Comparison of ENCODE assay signal across 10 mouse cellular contexts in genomic region chr13:23592614-23593013, GRCm38 (mm10). TPM values are rescaled to one million over a fixed set of nuclear protein-coding genes. Genes with fewer than 3 reads are reported as not detected.
DNase-seq lines count a peak whose midpoint lies in the region; ATAC-seq and TF ChIP-seq lines count a peak whose summit lies in the region.
"Had no signal": no experiment of that assay in that cellular context is flagged by ENCODE, and none has a peak within 500 bp of the region (broad histone marks: within the 10 kb centered on the region; RNA-seq: fewer than 3 reads in every experiment).

No protein-coding gene starts in this region.

- no peak overlapping the region for H3K4me3 ChIP-seq in forebrain, embryonic 10.5 days
- H3K4me3 ChIP-seq in forebrain, postnatal 0 days (ENCODE audit: low read depth, low read length): no peak overlapping the region
- H3K4me3 ChIP-seq in liver, embryonic 13.5 days (replicated peaks): no peak overlapping the region
- H3K4me3 ChIP-seq in liver, embryonic 11.5 days (ENCODE audit: low read depth, low read length): no peak overlapping the region
- H3K4me3 ChIP-seq in limb, embryonic 13.5 days: no peak overlapping the region
- H3K4me3 ChIP-seq in midbrain, postnatal 0 days (ENCODE audit: low read depth, low read length): no peak overlapping the region

- no peak overlapping the region for H3K4me2 ChIP-seq in forebrain, postnatal 0 days (ENCODE audit: low read depth)
- no peak overlapping the region for H3K4me2 ChIP-seq in liver, embryonic 13.5 days
- H3K4me2 ChIP-seq in liver, embryonic 11.5 days: no peak overlapping the region
- no peak overlapping the region for H3K4me2 ChIP-seq in limb, embryonic 13.5 days (replicated peaks)
- H3K4me2 ChIP-seq in midbrain, postnatal 0 days (ENCODE audit: low read depth, low read length, poor library complexity, severe bottlenecking): no peak overlapping the region

- DNase-seq in forebrain, embryonic 10.5 days (ENCODE audit: extremely low spot score, low spot score): no peak
- no peak for DNase-seq in forebrain, postnatal 0 days
- no peak for DNase-seq in liver, embryonic 13.5 days
- no peak for DNase-seq in liver, embryonic 11.5 days (ENCODE audit: low spot score)
- peak; percentile 80 to 84 for DNase-seq in cerebellum, postnatal 10 days
- DNase-seq in frontal cortex, postnatal 10 days (ENCODE audit: low spot score in 2 of 2): no peak
- no peak for DNase-seq in midbrain, postnatal 0 days (ENCODE audit: low spot score)
- DNase-seq: lung, postnatal 14 days had no signal

- no peaks in the 10 kb centered on the region for H3K27me3 ChIP-seq in forebrain, embryonic 10.5 days (ENCODE audit: poor library complexity, severe bottlenecking)
- H3K27me3 ChIP-seq in forebrain, postnatal 0 days (ENCODE audit: insufficient read depth, low read length): no peaks in the 10 kb centered on the region
- no peaks in the 10 kb centered on the region for H3K27me3 ChIP-seq in liver, embryonic 13.5 days
- H3K27me3 ChIP-seq in liver, embryonic 11.5 days (replicated peaks; ENCODE audit: control insufficient read depth, insufficient read depth, low read length): no peaks in the 10 kb centered on the region
- no peaks in the 10 kb centered on the region for H3K27me3 ChIP-seq in limb, embryonic 13.5 days
- no peaks in the 10 kb centered on the region for H3K27me3 ChIP-seq in midbrain, postnatal 0 days (ENCODE audit: insufficient read depth, low read length)

- WGBS in forebrain, embryonic 10.5 days: 89% methylated on average over 7 of the region's 7 CpGs
- WGBS in forebrain, postnatal 0 days: 88% methylated on average over 7 of the region's 7 CpGs
- 71% methylated on average over 7 of the region's 7 CpGs for WGBS in liver, embryonic 13.5 days (ENCODE audit: insufficient replicate concordance)
- 82% methylated on average over 7 of the region's 7 CpGs for WGBS in liver, embryonic 11.5 days
- 45% methylated on average over 7 of the region's 7 CpGs for WGBS in limb, embryonic 13.5 days
- 88% methylated on average over 7 of the region's 7 CpGs for WGBS in midbrain, postnatal 0 days

- TF ChIP-seq CTCF in forebrain, postnatal 0 days (IDR thresholded peaks at IDR 0.05; ENCODE audit: low read depth): no peak
- TF ChIP-seq CTCF in midbrain, postnatal 0 days (IDR thresholded peaks at IDR 0.05): no peak

- H3K27ac ChIP-seq in forebrain, embryonic 10.5 days: 0 out of 2 replicates have a peak overlapping the region, but pooled peaks have one; percentile 27
- H3K27ac ChIP-seq in forebrain, postnatal 0 days (ENCODE audit: low read depth, low read length): no peak overlapping the region
- H3K27ac ChIP-seq in liver, embryonic 13.5 days: peak overlapping the region; percentile 80
- H3K27ac ChIP-seq in liver, embryonic 11.5 days (ENCODE audit: low read depth, low read length): no peak overlapping the region; the same call in 1 of the 2 replicates
- 0 out of 2 replicates have a peak overlapping the region, but pooled peaks have one; percentile 22 for H3K27ac ChIP-seq in limb, embryonic 13.5 days
- H3K27ac ChIP-seq in midbrain, postnatal 0 days (ENCODE audit: low read depth, low read length): no peak overlapping the region

- no peak overlapping the region for H3K9ac ChIP-seq in forebrain, postnatal 0 days
- H3K9ac ChIP-seq in liver, embryonic 13.5 days: peak overlapping the region; percentile 56; the same call in 1 of the 2 replicates
- H3K9ac ChIP-seq in liver, embryonic 11.5 days (ENCODE audit: low read depth, low read length): no peak overlapping the region
- no peak overlapping the region for H3K9ac ChIP-seq in limb, embryonic 13.5 days
- no peak overlapping the region for H3K9ac ChIP-seq in midbrain, postnatal 0 days (replicated peaks; ENCODE audit: low read length, poor library complexity, severe bottlenecking)

- H3K4me1 ChIP-seq in forebrain, embryonic 10.5 days: no peaks in the 10 kb centered on the region
- no peaks in the 10 kb centered on the region for H3K4me1 ChIP-seq in forebrain, postnatal 0 days (ENCODE audit: insufficient read depth)
- H3K4me1 ChIP-seq in liver, embryonic 13.5 days (replicated peaks): peaks cover 61% of the 10 kb centered on the region
- peaks cover 32% of the 10 kb centered on the region for H3K4me1 ChIP-seq in liver, embryonic 11.5 days (replicated peaks; ENCODE audit: control insufficient read depth, insufficient read depth, low read length)
- peaks cover 8% of the 10 kb centered on the region for H3K4me1 ChIP-seq in limb, embryonic 13.5 days
- H3K4me1 ChIP-seq in midbrain, postnatal 0 days (ENCODE audit: insufficient read depth, low read length): no peaks in the 10 kb centered on the region

- H3K9me3 ChIP-seq in forebrain, embryonic 10.5 days: no peaks in the 10 kb centered on the region
- no peaks in the 10 kb centered on the region for H3K9me3 ChIP-seq in forebrain, postnatal 0 days (ENCODE audit: low read length)
- H3K9me3 ChIP-seq in liver, embryonic 13.5 days (replicated peaks): no peaks in the 10 kb centered on the region
- H3K9me3 ChIP-seq in liver, embryonic 11.5 days (ENCODE audit: control insufficient read depth, low read length): no peaks in the 10 kb centered on the region
- no peaks in the 10 kb centered on the region for H3K9me3 ChIP-seq in limb, embryonic 13.5 days
- no peaks in the 10 kb centered on the region for H3K9me3 ChIP-seq in midbrain, postnatal 0 days (ENCODE audit: low read length)

- ATAC-seq in forebrain, postnatal 0 days: no peak
- ATAC-seq in liver, embryonic 13.5 days (ENCODE audit: low read depth): no peak
- no peak for ATAC-seq in liver, embryonic 11.5 days (replicated peaks; ENCODE audit: low FRiP score)
- no peak for ATAC-seq in limb, embryonic 13.5 days (ENCODE audit: low FRiP score, low read depth)
- no peak for ATAC-seq in midbrain, postnatal 0 days (ENCODE audit: low FRiP score)
- ATAC-seq: activated CD4-positive, CD25-positive, alpha-beta regulatory T cell, adult 4 months had no signal

- no peaks in the 10 kb centered on the region for H3K36me3 ChIP-seq in forebrain, embryonic 10.5 days (replicated peaks)
- H3K36me3 ChIP-seq in forebrain, postnatal 0 days (ENCODE audit: insufficient read depth): no peaks in the 10 kb centered on the region
- no peaks in the 10 kb centered on the region for H3K36me3 ChIP-seq in liver, embryonic 13.5 days
- H3K36me3 ChIP-seq in liver, embryonic 11.5 days (ENCODE audit: control insufficient read depth, insufficient read depth, low read length): no peaks in the 10 kb centered on the region
- no peaks in the 10 kb centered on the region for H3K36me3 ChIP-seq in limb, embryonic 13.5 days
- no peaks in the 10 kb centered on the region for H3K36me3 ChIP-seq in midbrain, postnatal 0 days (ENCODE audit: insufficient read depth, low read length)

RNA-seq across cellular contexts. Expression of gene Hist1h4d, which starts 11.2 kb away (rescaled TPM):
- polyA plus RNA-seq in forebrain, embryonic 10.5 days (2016; fragmentation: Nextera tagmentation; extraction: Ambion mirVana): 112 and 119 TPM in 2 replicates
- total RNA-seq in forebrain, postnatal 0 days (2014; rRNA removed): 258 and 695 TPM in 2 replicates
- 25.0 and 42.2 TPM in 2 replicates for polyA plus RNA-seq in forebrain, postnatal 0 days (2015; fragmentation: Nextera tagmentation; extraction: Ambion mirVana)
- polyA plus RNA-seq in liver, embryonic 13.5 days (2015; fragmentation: Nextera tagmentation; extraction: Ambion mirVana): 116 and 152 TPM in 2 replicates
- polyA plus RNA-seq in liver, embryonic 11.5 days (2014; fragmentation: Nextera tagmentation; extraction: Ambion mirVana): 92.8 and 99.3 TPM in 2 replicates
- 126 and 130 TPM in 2 replicates for polyA plus RNA-seq in limb, embryonic 13.5 days (2015; fragmentation: Nextera tagmentation; extraction: Ambion mirVana)
- 900 and 1,141 TPM in 2 replicates for total RNA-seq in midbrain, postnatal 0 days (2014; rRNA removed)
- polyA plus RNA-seq in midbrain, postnatal 0 days (2015; fragmentation: Nextera tagmentation; extraction: Ambion mirVana): 18.0 and 18.8 TPM in 2 replicates

RNA-seq across cellular contexts. Expression of gene Hist1h3d, which starts 17.1 kb away (rescaled TPM):
- 7.1 and 7.2 TPM in 2 replicates for polyA plus RNA-seq in forebrain, embryonic 10.5 days (2016; fragmentation: Nextera tagmentation; extraction: Ambion mirVana)
- total RNA-seq in forebrain, postnatal 0 days (2014; rRNA removed): 73.0 and 78.9 TPM in 2 replicates
- polyA plus RNA-seq in forebrain, postnatal 0 days (2015; fragmentation: Nextera tagmentation; extraction: Ambion mirVana): 0.57 and 0.80 TPM in 2 replicates
- 5.9 and 7.2 TPM in 2 replicates for polyA plus RNA-seq in liver, embryonic 13.5 days (2015; fragmentation: Nextera tagmentation; extraction: Ambion mirVana)
- 7.7 and 8.5 TPM in 2 replicates for polyA plus RNA-seq in liver, embryonic 11.5 days (2014; fragmentation: Nextera tagmentation; extraction: Ambion mirVana)
- 7.8 and 8.4 TPM in 2 replicates for polyA plus RNA-seq in limb, embryonic 13.5 days (2015; fragmentation: Nextera tagmentation; extraction: Ambion mirVana)
- total RNA-seq in midbrain, postnatal 0 days (2014; rRNA removed): 49.8 and 92.5 TPM in 2 replicates
- polyA plus RNA-seq in midbrain, postnatal 0 days (2015; fragmentation: Nextera tagmentation; extraction: Ambion mirVana): 0.42 and 0.55 TPM in 2 replicates
- polyA plus RNA-seq: activated CD4-positive, CD25-positive, alpha-beta regulatory T cell, adult 4 months had no signal

RNA-seq across cellular contexts. Expression of gene Hist1h2ad, which starts 18.4 kb away (rescaled TPM):
- polyA plus RNA-seq in forebrain, embryonic 10.5 days (2016; fragmentation: Nextera tagmentation; extraction: Ambion mirVana): 1.5 TPM in 2 replicates
- 204 and 274 TPM in 2 replicates for total RNA-seq in forebrain, postnatal 0 days (2014; rRNA removed)
- 0.78 TPM in 1 of 2 replicates, not detected in the other for polyA plus RNA-seq in forebrain, postnatal 0 days (2015; fragmentation: Nextera tagmentation; extraction: Ambion mirVana)
- 1.2 and 4.3 TPM in 2 replicates for polyA plus RNA-seq in liver, embryonic 13.5 days (2015; fragmentation: Nextera tagmentation; extraction: Ambion mirVana)
- 0.84 and 0.92 TPM in 2 replicates for polyA plus RNA-seq in liver, embryonic 11.5 days (2014; fragmentation: Nextera tagmentation; extraction: Ambion mirVana)
- polyA plus RNA-seq in limb, embryonic 13.5 days (2015; fragmentation: Nextera tagmentation; extraction: Ambion mirVana): 1.0 and 3.0 TPM in 2 replicates
- 162 and 232 TPM in 2 replicates for total RNA-seq in midbrain, postnatal 0 days (2014; rRNA removed)
- polyA plus RNA-seq in midbrain, postnatal 0 days (2015; fragmentation: Nextera tagmentation; extraction: Ambion mirVana): not detected in 2 replicates

RNA-seq across cellular contexts. Expression of gene Hist1h2bf, which starts 18.6 kb away (rescaled TPM):
- polyA plus RNA-seq in forebrain, embryonic 10.5 days (2016; fragmentation: Nextera tagmentation; extraction: Ambion mirVana): 5.8 and 6.9 TPM in 2 replicates
- 226 and 289 TPM in 2 replicates for total RNA-seq in forebrain, postnatal 0 days (2014; rRNA removed)
- polyA plus RNA-seq in forebrain, postnatal 0 days (2015; fragmentation: Nextera tagmentation; extraction: Ambion mirVana): not detected in 2 replicates
- 5.0 and 12.7 TPM in 2 replicates for polyA plus RNA-seq in liver, embryonic 13.5 days (2015; fragmentation: Nextera tagmentation; extraction: Ambion mirVana)
- 1.8 TPM in 2 replicates for polyA plus RNA-seq in liver, embryonic 11.5 days (2014; fragmentation: Nextera tagmentation; extraction: Ambion mirVana)
- 9.1 and 16.5 TPM in 2 replicates for polyA plus RNA-seq in limb, embryonic 13.5 days (2015; fragmentation: Nextera tagmentation; extraction: Ambion mirVana)
- 194 and 327 TPM in 2 replicates for total RNA-seq in midbrain, postnatal 0 days (2014; rRNA removed)
- 0.43 TPM in 1 of 2 replicates, not detected in the other for polyA plus RNA-seq in midbrain, postnatal 0 days (2015; fragmentation: Nextera tagmentation; extraction: Ambion mirVana)

RNA-seq across cellular contexts. Expression of gene Hist1h2bg, which starts 21.4 kb away (rescaled TPM):
- polyA plus RNA-seq in forebrain, embryonic 10.5 days (2016; fragmentation: Nextera tagmentation; extraction: Ambion mirVana): 6.4 and 6.7 TPM in 2 replicates
- total RNA-seq in forebrain, postnatal 0 days (2014; rRNA removed): 367 and 594 TPM in 2 replicates
- 3.0 and 3.6 TPM in 2 replicates for polyA plus RNA-seq in forebrain, postnatal 0 days (2015; fragmentation: Nextera tagmentation; extraction: Ambion mirVana)
- 6.5 and 14.1 TPM in 2 replicates for polyA plus RNA-seq in liver, embryonic 13.5 days (2015; fragmentation: Nextera tagmentation; extraction: Ambion mirVana)
- 5.7 and 6.3 TPM in 2 replicates for polyA plus RNA-seq in liver, embryonic 11.5 days (2014; fragmentation: Nextera tagmentation; extraction: Ambion mirVana)
- polyA plus RNA-seq in limb, embryonic 13.5 days (2015; fragmentation: Nextera tagmentation; extraction: Ambion mirVana): 11.2 and 14.4 TPM in 2 replicates
- 248 and 572 TPM in 2 replicates for total RNA-seq in midbrain, postnatal 0 days (2014; rRNA removed)
- 2.8 and 4.5 TPM in 2 replicates for polyA plus RNA-seq in midbrain, postnatal 0 days (2015; fragmentation: Nextera tagmentation; extraction: Ambion mirVana)

Comparison
In these comparisons a context has a peak if more than half of its experiments do, and no peak if none do; other contexts are left out.
1. H3K27ac ChIP-seq: peak in forebrain, embryonic 10.5 days (single experiment), liver, embryonic 13.5 days (single experiment) and limb, embryonic 13.5 days (single experiment); none in forebrain, postnatal 0 days (single experiment), liver, embryonic 11.5 days (single experiment) and midbrain, postnatal 0 days (single experiment).
2. DNase-seq: peak in cerebellum, postnatal 10 days (2 of 2); none in forebrain, embryonic 10.5 days (single experiment), forebrain, postnatal 0 days (single experiment), liver, embryonic 13.5 days (single experiment), liver, embryonic 11.5 days (single experiment), frontal cortex, postnatal 10 days (0 of 2) and midbrain, postnatal 0 days (single experiment).